Mouse (Mus musculus) Patski (cell line): ENCODE measurements around the gene Tango2. TPM values are rescaled to one million over a fixed set of nuclear protein-coding genes. Genes with fewer than 3 reads are reported as not detected.

Experiments used
- ATAC-seq: fragments of 100-300 bp; one replicate; pipeline ENCODE4 v1.8.0; 2021
- CTCF ChIA-PET: fragments of 350-600 bp; sonication (Branson Sonifier 250); formaldehyde crosslinking; loops from one replicate; lab custom pipeline; 2022; ENCODE audit warnings: inconsistent platforms; lab: Charles Lee
- POLR2A ChIA-PET: fragments of 350-600 bp; sonication (Branson Sonifier 250); formaldehyde crosslinking; loops from one replicate; lab custom pipeline; 2022; ENCODE audit warnings: antibody characterized with exemption, inconsistent platforms; lab: Charles Lee
- DNase-seq: peaks from one replicate; pipeline ENCODE4 v3.0.0-alpha.2; 2011; ENCODE audit warnings: low read depth, low spot score
- H3K27me3 ChIP-seq: fragments of 371-371 bp; one replicate; pipeline ENCODE4 v1.5.1; 2021
- CTCF ChIP-seq: fragments of 100-300 bp; IDR thresholded peaks from one replicate; pipeline ENCODE4 v1.5.1; 2021
- in situ Hi-C: fragments of 300-500 bp; cut with MboI; formaldehyde crosslinking; loops from 3 replicates; pipeline ENCODE4 v1.11.1; 2018; ENCODE audit warnings: low pct_unique_long_range_greater_than_20kb, mixed read lengths
- polyA plus RNA-seq: library from polyadenylated mRNA; unstranded; gene quantifications from one replicate; pipeline ENCODE4 v1.2.3, GENCODE M21; 2021

Gene Tango2
- polyA plus RNA-seq, 1 experiment from 2014 or later = 23.7 TPM

DNA sequence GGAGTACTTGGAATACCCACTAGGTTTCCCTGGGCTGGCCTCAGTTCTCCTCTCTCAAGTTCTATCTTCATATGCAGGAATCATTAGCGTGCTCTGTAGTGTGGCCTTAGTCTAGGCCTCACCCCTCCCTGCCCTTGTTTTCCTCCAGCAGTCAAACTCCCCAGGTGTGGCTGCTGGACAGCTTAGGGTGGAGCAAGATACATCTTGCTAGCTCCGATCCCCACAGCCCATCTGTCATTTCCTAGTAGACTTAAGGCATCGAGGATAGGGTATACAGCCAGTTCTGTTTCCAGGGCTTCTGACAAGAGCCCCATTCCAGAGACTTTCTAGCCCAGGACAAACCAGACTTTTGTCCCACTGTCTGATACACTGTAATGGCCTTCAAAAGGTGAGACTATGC is 43.8 kb upstream of the Tango2 start:
- in situ Hi-C loops = no loop called here
- CTCF ChIA-PET = interaction anchor here (1.9 kb wide), 1 partner anchor 44 kb away, joined by 5 read pairs; the partner anchor contains the start of genes Arvcf and Tango2
- no peaks in the 10 kb centered on the region for H3K27me3 ChIP-seq

DNA sequence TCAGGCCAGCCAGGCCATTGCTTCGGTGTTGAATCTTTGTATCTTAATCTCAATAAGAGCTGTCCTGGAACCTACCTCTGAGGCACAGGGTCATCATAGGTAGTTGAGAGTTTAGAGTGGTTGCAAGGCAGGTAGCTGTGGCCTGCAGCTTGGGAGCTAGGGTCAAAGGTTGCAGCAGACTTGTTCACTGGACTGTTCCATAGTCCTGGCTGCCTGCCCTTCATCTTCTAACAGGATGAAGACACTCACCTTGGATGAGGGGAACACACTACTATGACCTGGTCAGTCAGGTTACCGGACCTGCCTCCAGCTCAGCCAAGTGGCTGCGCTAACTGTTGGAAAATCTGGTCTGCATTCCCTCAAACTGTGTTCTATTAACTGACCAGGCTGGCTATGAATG is 43.2 kb upstream of the Tango2 start:
- ChIA-PET CTCF (interaction anchor here (1.7 kb wide), 1 partner anchor 15 kb away, joined by 3 read pairs; no protein-coding TSS in a partner anchor), POLR2A (interaction anchor here (1.5 kb wide), 1 partner anchor 14 kb away, joined by 4 read pairs; no protein-coding TSS in a partner anchor)
- DNase-seq (no peak), ATAC-seq (no peak)
- no peaks in the 10 kb centered on the region for H3K27me3 ChIP-seq
- in situ Hi-C loops = no loop called here
- TF ChIP-seq CTCF = no peak

More for the DNA sequence above, 43.8 kb upstream of the Tango2 start:
- no peak for TF ChIP-seq CTCF
- DNase-seq = no peak
- ATAC-seq = no peak
- POLR2A ChIA-PET = interaction anchor here (1.5 kb wide), 1 partner anchor 13 kb away, joined by 4 read pairs; no protein-coding TSS in a partner anchor

DNA sequence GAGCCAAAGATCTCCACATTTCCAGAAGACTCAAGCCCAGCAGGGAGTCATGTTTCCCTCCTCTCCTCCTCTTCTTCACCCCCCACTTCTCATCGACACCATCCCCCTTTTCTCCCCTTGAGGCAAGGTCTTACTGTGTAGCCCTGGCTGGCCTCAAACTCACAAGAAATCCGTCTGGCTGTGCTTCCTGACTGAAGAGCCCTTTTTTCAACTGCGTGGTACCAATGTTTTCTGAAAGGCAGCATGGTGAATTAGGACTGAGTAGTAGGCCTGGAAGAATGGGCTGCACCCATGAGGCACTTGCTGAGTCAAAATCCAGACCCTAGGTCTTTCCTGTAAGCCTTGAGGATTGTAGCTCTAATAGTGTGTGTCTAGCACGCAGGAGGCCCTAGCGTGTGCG is 42.5 kb upstream of the Tango2 start:
- CTCF ChIA-PET = interaction anchor here (1.7 kb wide), 1 partner anchor 14 kb away, joined by 3 read pairs; no protein-coding TSS in a partner anchor
- ATAC-seq = no peak
- POLR2A ChIA-PET = no interaction called here
- TF ChIP-seq CTCF = no peak
- in situ Hi-C loops = no loop called here
- no peak for DNase-seq
- H3K27me3 ChIP-seq = no peaks in the 10 kb centered on the region

DNA sequence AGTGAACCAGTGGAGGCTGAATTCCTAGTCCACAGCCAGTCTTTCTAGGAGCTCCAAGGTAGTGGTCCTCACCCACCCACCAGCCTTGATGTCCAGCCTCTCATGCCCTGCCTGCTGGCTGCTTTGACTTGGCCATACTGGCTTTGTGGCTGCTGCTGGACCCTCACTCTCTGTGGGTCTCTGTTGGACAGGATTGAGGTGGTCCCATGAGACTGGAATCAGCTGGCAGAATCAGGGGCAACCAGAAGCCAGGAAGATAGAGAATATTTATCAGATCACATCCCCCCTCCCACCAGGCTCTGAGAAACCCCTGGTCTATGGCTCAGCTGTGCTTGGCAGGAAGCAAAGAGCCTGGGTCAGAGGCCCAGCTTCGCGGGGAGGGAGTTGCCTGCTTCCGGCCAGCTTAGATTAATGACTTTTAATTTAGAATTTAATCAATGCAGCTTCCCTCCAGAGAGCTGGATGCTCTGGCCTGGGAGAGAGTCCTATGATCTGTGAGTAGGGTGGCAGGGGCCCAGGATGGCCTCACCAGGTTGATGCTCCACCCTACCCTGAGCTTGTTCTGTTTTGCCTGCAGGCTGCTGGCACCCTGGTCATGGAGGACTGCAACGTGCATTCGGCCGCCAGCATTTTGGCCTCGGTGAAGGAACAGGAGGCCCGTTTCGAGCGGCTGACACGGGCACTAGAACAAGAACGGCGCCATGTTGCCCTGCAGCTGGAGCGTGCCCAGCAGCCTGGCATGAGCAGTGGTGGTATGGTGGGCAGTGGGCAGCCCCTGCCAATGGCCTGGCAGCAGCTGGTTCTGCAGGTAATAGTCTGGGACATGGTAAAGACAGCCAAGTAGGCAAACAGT is 40.9 kb upstream of the Tango2 start:
- DNase-seq (no peak), ATAC-seq (no peak)
- in situ Hi-C loops = loop anchor here (5.0 kb wide), 1 partner anchor 37 kb away; no protein-coding TSS in a partner anchor
- POLR2A ChIA-PET = interaction anchor here (0.6 kb wide), 1 partner anchor 109 kb away, joined by 3 read pairs; no protein-coding TSS in a partner anchor
- CTCF ChIA-PET = interaction anchor here (1.1 kb wide), 1 partner anchor 11 kb away, joined by 3 read pairs; no protein-coding TSS in a partner anchor
- TF ChIP-seq CTCF = no peak
- no peaks in the 10 kb centered on the region for H3K27me3 ChIP-seq

DNA sequence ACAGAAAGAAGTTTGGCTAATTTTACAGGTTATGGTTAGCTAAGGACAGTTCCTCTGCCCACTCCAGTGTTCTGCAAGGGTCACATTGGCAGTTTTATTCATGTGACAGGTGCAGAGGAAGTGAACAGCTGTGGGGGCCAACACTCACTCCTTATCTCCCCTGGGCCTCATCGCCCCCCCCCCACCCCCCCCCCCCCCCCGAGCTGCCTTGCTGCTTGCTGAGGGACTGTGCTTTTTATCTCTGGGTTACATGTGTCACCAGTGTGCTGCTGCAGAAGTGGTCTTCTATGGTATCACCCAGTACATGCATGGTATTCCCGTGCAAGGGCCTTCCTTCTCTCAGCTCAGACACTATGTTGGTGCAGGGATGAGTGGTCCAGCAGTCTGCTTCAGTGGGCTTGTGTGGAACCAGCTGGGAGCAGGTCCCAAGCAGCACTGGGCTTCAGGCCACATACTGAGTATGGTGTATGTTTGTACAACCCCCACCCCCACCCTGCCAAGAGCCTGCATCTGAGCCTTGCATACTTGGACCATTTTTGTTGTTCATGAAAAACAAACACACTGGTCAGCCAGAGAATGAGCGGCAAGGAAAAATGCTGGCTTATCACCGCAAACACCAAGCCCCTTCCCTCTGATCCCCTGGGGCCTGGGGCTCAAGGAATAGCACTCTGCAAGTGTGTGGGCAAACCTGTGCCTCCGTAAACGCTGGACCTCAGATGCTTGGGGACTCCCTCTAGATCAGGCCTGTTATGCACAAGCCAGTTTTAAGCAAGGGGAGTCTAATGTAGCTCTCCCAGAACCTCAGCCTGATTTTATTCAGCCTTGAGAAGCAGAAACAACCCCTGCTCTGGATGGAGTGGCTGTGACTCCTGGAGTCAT is 40.0 kb upstream of the Tango2 start:
- ATAC-seq = no peak
- in situ Hi-C loops = loop anchor here (5.0 kb wide), 1 partner anchor 36 kb away; no protein-coding TSS in a partner anchor
- CTCF ChIA-PET = interaction anchor here (0.7 to 1.6 kb wide), 3 partner anchors 10 to 43 kb away, joined by 3 to 4 read pairs (median 3); no protein-coding TSS in a partner anchor
- DNase-seq = no peak
- TF ChIP-seq CTCF = no peak
- H3K27me3 ChIP-seq = no peaks in the 10 kb centered on the region
- POLR2A ChIA-PET = no interaction called here

DNA sequence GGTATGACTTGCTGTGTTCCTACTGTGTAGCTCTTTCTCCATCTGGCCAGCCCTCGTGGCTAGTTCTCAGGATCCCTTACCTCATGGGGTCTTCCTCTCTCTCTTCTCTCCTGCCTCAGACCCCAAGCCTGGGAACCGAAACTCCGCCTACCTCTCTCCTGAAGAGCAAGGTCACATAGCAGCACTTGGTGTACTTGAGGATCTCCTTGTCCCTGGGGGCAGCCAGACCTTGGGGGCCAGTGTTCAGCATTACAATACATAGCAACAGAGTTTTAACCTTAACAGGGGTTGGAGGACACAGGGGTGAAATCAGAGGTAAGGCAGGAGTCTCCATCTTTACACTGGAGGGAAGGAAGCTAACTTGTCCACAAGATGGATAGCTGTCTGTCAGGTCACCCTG is 39.1 kb upstream of the Tango2 start:
- POLR2A ChIA-PET = no interaction called here
- TF ChIP-seq CTCF = no peak
- in situ Hi-C loops = loop anchor here (5.0 kb wide), 1 partner anchor 35 kb away; no protein-coding TSS in a partner anchor
- no peaks in the 10 kb centered on the region for H3K27me3 ChIP-seq
- CTCF ChIA-PET = interaction anchor here (0.7 to 1.6 kb wide), 4 partner anchors 9 to 42 kb away, joined by 3 to 4 read pairs (median 3); no protein-coding TSS in a partner anchor
- ATAC-seq (no peak), DNase-seq (no peak)

DNA sequence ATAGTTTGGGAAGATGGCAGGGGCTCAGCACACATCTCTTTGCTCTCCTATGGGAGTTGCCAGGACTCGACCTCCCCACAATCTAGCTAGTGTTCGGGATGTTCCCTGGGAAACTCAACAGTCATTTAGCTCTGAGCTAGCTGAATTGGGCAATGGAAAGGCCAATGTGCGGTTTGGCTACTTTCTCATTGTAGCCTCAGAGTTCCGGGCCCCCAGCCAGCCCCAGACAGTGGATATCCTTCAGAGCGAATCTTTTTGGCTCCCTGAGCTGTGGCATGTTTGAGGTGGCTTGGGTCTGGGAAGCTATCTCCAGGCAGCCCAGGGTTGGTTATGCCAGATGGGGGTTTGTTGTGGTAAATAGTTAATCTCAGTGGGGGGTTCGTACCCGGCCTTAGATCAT is 38.5 kb upstream of the Tango2 start:
- CTCF ChIA-PET = interaction anchor here (1.0 to 1.6 kb wide), 4 partner anchors 11 to 57 kb away, joined by 3 to 4 read pairs (median 4); no protein-coding TSS in a partner anchor
- in situ Hi-C loops = loop anchor here (5.0 kb wide), 1 partner anchor 34 kb away; no protein-coding TSS in a partner anchor
- ATAC-seq (no peak), DNase-seq (no peak)
- POLR2A ChIA-PET = no interaction called here
- no peak for TF ChIP-seq CTCF
- no peaks in the 10 kb centered on the region for H3K27me3 ChIP-seq

DNA sequence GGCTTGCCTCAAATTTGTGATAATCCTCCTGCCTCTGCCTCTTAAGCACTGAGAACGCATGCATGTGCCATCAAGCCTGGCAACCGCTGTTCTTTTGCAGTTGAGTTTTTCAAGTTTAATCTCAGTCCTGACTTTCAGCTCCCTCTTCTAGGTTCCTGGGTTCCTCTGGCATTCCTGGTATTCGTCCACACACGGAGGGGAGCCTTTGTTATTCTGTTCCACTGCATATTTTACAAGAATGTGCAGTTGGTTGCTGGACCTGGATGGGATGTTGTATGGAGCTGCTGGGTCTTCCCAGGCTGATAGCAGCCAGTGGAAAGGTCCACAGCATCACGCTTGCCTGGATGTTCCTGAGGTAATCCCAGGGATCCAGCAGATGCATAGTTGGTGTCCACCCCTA is 37.5 kb upstream of the Tango2 start:
- ATAC-seq (no peak), DNase-seq (no peak)
- ChIA-PET CTCF (interaction anchor here (1.0 kb wide), 1 partner anchor 58 kb away, joined by 4 read pairs; no protein-coding TSS in a partner anchor), POLR2A (no interaction called here)
- no peaks in the 10 kb centered on the region for H3K27me3 ChIP-seq
- no peak for TF ChIP-seq CTCF
- in situ Hi-C loops = loop anchor here (5.0 kb wide), 1 partner anchor 33 kb away; no protein-coding TSS in a partner anchor

DNA sequence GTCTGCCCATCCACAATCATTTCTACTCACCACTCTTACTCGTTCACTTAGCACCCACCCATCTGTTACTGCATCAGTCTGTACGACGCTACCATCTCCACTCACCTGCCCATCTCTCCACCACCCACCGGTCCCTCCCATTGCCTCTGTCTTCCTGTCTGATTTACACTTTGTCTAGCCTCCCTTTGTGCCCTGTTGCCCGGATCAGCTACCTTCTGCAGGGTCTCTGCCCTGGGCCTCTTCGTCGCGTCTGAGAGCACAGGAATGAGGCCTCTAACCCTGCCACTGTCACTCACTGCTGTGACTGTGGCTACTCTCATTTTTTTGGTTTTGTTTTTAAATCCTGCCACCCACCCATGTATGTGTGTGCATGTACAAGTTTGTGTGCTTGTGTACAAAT is 36.8 kb upstream of the Tango2 start:
- no peak for TF ChIP-seq CTCF
- no peak for ATAC-seq
- no peak for DNase-seq
- no peaks in the 10 kb centered on the region for H3K27me3 ChIP-seq
- in situ Hi-C loops = loop anchor here (5.0 kb wide), 1 partner anchor 32 kb away; no protein-coding TSS in a partner anchor
- POLR2A ChIA-PET = interaction anchor here (1.6 kb wide), 1 partner anchor 21 kb away, joined by 3 read pairs; no protein-coding TSS in a partner anchor
- CTCF ChIA-PET = interaction anchor here (1.4 kb wide), 1 partner anchor 25 kb away, joined by 3 read pairs; no protein-coding TSS in a partner anchor
